Mouse (Mus musculus) heart, embryonic 11.5 days (tissue): Measurements from ENCODE around the gene Mif4gd. TPM values are rescaled to one million over a fixed set of nuclear protein-coding genes. Genes with fewer than 3 reads are reported as not detected.

ENCODE experiments used
- ATAC-seq: fragments of 200-750 bp; cut with Nextera tagmentation; replicated peaks from 2 replicates; pipeline ENCODE4 v1.8.0; 2017; ENCODE audit warnings: moderate library complexity; ENCODE audit not compliant: insufficient number of reproducible peaks, low FRiP score, low TSS enrichment
- H3K27ac ChIP-seq: fragments of 300-500 bp; sonication (generic); 2 replicates; pipeline ENCODE4 v1.5.1; 2014; ENCODE audit warnings: mild to moderate bottlenecking, low read depth, low read length
- H3K27me3 ChIP-seq: fragments of 300-500 bp; sonication (generic); 2 replicates; pipeline ENCODE4 v1.6.1; 2014; ENCODE audit warnings: mild to moderate bottlenecking, low read length, mixed read lengths; ENCODE audit not compliant: control insufficient read depth, insufficient read depth
- H3K36me3 ChIP-seq: fragments of 300-500 bp; sonication (generic); 2 replicates; pipeline ENCODE4 v1.6.1; 2014; ENCODE audit warnings: mild to moderate bottlenecking, low read length, moderate library complexity, mixed read lengths; ENCODE audit not compliant: control insufficient read depth, insufficient read depth
- H3K4me1 ChIP-seq: fragments of 300-500 bp; sonication (generic); 2 replicates; pipeline ENCODE4 v1.6.1; 2014; ENCODE audit warnings: low read length; ENCODE audit not compliant: control insufficient read depth, insufficient read depth
- H3K4me2 ChIP-seq: fragments of 300-500 bp; sonication (generic); 2 replicates; pipeline ENCODE4 v1.6.1; 2014; ENCODE audit warnings: mild to moderate bottlenecking, moderate library complexity
- H3K4me3 ChIP-seq: fragments of 300-500 bp; sonication (generic); 2 replicates; pipeline ENCODE4 v1.5.1; 2014; ENCODE audit warnings: low read depth, low read length
- H3K9ac ChIP-seq: fragments of 300-500 bp; sonication (generic); 2 replicates; pipeline ENCODE4 v1.6.1; 2014; ENCODE audit warnings: mild to moderate bottlenecking, low read depth, low read length, moderate library complexity
- H3K9me3 ChIP-seq: fragments of 300-500 bp; sonication (generic); replicated peaks from 2 replicates; pipeline ENCODE4 v1.6.1; 2016; ENCODE audit warnings: low read length; ENCODE audit not compliant: control insufficient read depth
- WGBS: fragments of 180-500 bp; shearing (Covaris S2); extraction: QIAGEN DNeasy Blood & Tissue Kit; methylation state at CpG from one replicate; pipeline ENCODE4 v1.1.7; 2014; ENCODE audit not compliant: insufficient replicate concordance; 5-methylcytosine and 5-hydroxymethylcytosine counted together
- polyA plus RNA-seq: library from polyadenylated mRNA; unstranded; fragments of >200 nt; fragmentation: Nextera tagmentation; extraction: Ambion mirVana; gene quantifications from 2 replicates; pipeline ENCODE4 v1.2.1, GENCODE M21; 2014

Mif4gd gene
- polyA plus RNA-seq, 1 experiment from 2014 or later, result 22.7 TPM

- 46% methylated on average over 16 of the region's 16 CpGs for WGBS
- H3K27ac ChIP-seq, result no peak overlapping the region
- H3K4me1 ChIP-seq, result 0 out of 2 replicates have a peak, but pooled peaks cover 4% of the 10 kb centered on the region
- H3K36me3 ChIP-seq, result no peaks in the 10 kb centered on the region
- no peak overlapping the region; the same call in 1 of the 2 replicates for H3K4me2 ChIP-seq
- no peak overlapping the region for H3K4me3 ChIP-seq
- H3K9me3 ChIP-seq, result no peaks in the 10 kb centered on the region
- no peak for ATAC-seq
- H3K9ac ChIP-seq, result no peak overlapping the region
- H3K27me3 ChIP-seq, result no peaks in the 10 kb centered on the region
Measured at GRCm38 (mm10) chr11:115630532-115631504, 18.0 kb upstream of the Mif4gd start.

- Histone ChIP-seq H3K36me3 (no peaks in the 10 kb centered on the region), H3K4me2 (no peak overlapping the region), H3K9me3 (no peaks in the 10 kb centered on the region), H3K27me3 (no peaks in the 10 kb centered on the region), H3K27ac (no peak overlapping the region), H3K4me3 (no peak overlapping the region), H3K4me1 (0 out of 2 replicates have a peak, but pooled peaks cover 4% of the 10 kb centered on the region), H3K9ac (no peak overlapping the region)
- no peak for ATAC-seq
- WGBS, result 80% methylated on average over 13 of the region's 13 CpGs
Measured at GRCm38 (mm10) chr11:115629734-115630531, 17.2 kb upstream of the Mif4gd start.

GRCm38 (mm10) chr11:115628465-115629101, 15.8 kb upstream of the Mif4gd start:
- Histone ChIP-seq H3K9ac (peak overlapping the region; percentile 30), H3K4me3 (peak overlapping the region; percentile 74), H3K4me2 (peak overlapping the region; percentile 83), H3K4me1 (0 out of 2 replicates have a peak, but pooled peaks cover 4% of the 10 kb centered on the region), H3K9me3 (no peaks in the 10 kb centered on the region), H3K27me3 (no peaks in the 10 kb centered on the region), H3K27ac (no peak overlapping the region), H3K36me3 (0 out of 2 replicates have a peak, but pooled peaks cover 2% of the 10 kb centered on the region)
- ATAC-seq, result peak; percentile 23
- WGBS, result 52% methylated on average over 13 of the region's 13 CpGs

GRCm38 (mm10) chr11:115627705-115628464, 15.1 kb upstream of the Mif4gd start, which contains the start of gene Slc25a19:
Gene Slc25a19, minus strand, starts transcription at chr11:115628295.
- no peaks in the 10 kb centered on the region for H3K27me3 ChIP-seq
- peak within 1 kb of the TSS; percentile 80 for H3K9ac ChIP-seq
- H3K36me3 ChIP-seq, result peaks cover 4% of the 10 kb centered on the region; the same call in 1 of the 2 replicates
- ATAC-seq, result peak; percentile 98
- H3K4me3 ChIP-seq, result peak within 1 kb of the TSS; percentile 74
- H3K9me3 ChIP-seq, result no peaks in the 10 kb centered on the region
- H3K4me2 ChIP-seq, result peak within 1 kb of the TSS; percentile 83
- under 1% methylated on average over 47 of the region's 47 CpGs for WGBS
- H3K27ac ChIP-seq, result peak within 1 kb of the TSS; percentile 58; the same call in 1 of the 2 replicates
- H3K4me1 ChIP-seq, result 0 out of 2 replicates have a peak, but pooled peaks cover 4% of the 10 kb centered on the region

GRCm38 (mm10) chr11:115626824-115627616, 14.3 kb upstream of the Mif4gd start:
- Histone ChIP-seq H3K4me1 (0 out of 2 replicates have a peak, but pooled peaks cover 4% of the 10 kb centered on the region), H3K4me2 (peak overlapping the region; percentile 83), H3K36me3 (peaks cover 11% of the 10 kb centered on the region), H3K27ac (no peak overlapping the region), H3K27me3 (no peaks in the 10 kb centered on the region), H3K4me3 (peak overlapping the region; percentile 74), H3K9ac (peak overlapping the region; percentile 80), H3K9me3 (no peaks in the 10 kb centered on the region)
- ATAC-seq, result no peak
- WGBS, result 49% methylated on average over 11 of the region's 11 CpGs

DNA sequence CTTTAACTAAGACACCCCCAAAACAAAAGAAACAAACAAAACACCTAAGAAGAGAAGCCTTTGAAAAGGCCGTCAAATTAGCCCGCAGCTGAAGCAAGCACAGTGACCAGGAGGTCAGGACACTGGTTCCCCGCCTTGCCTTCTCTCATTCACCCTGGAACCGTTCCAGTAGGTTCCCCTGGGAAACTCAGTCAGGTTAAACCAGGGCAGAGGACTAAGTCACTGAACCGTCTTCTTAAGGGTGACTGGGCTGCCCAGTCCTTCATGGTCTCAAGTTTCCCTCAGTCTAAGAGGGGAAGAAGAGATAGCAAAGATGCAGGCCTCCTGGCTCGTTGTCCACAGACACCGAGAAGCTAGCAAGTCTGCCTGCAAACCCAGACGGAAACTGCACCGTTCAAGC, 13.1 kb upstream of the Mif4gd start:
- H3K27me3 ChIP-seq, result no peaks in the 10 kb centered on the region
- ATAC-seq, result no peak
- WGBS, result 79% methylated on average over 9 of the region's 9 CpGs
- H3K27ac ChIP-seq, result no peak overlapping the region
- 0 out of 2 replicates have a peak, but pooled peaks cover 4% of the 10 kb centered on the region for H3K4me1 ChIP-seq
- no peak overlapping the region for H3K4me3 ChIP-seq
- no peaks in the 10 kb centered on the region for H3K9me3 ChIP-seq
- H3K36me3 ChIP-seq, result peaks cover 11% of the 10 kb centered on the region
- no peak overlapping the region for H3K9ac ChIP-seq
- no peak overlapping the region for H3K4me2 ChIP-seq

DNA sequence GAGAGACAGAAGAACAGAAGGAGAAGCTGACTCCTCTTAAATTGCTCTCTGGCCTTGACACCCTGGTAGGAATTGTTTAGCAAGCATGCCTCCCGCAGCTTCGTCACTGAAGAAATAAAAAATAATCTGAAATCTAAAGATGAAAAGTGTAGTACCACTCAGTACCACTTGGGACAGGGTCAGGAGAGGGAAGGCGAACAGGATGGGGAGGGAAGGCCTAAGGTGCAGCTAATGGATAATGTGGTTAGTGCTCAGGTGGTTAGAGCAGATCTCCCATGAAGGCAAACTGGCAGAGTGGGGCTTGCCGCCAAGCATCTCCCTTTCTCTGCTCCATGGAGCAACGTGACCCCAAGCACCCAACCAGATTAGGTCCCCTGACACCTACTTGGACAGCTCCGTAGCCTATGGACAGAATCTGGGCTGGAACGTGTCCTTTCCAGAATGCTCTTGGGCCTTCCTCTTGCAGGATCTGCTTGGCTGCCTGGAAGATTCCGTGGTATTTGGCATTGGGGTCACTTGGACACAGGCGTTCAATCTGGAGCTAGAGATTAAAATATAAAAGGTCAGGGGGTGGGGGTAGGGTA, 10.8 kb upstream of the Mif4gd start:
- Histone ChIP-seq H3K36me3 (peaks cover 11% of the 10 kb centered on the region), H3K4me3 (no peak overlapping the region), H3K27ac (no peak overlapping the region), H3K9me3 (no peaks in the 10 kb centered on the region), H3K4me2 (no peak overlapping the region), H3K4me1 (0 out of 2 replicates have a peak, but pooled peaks cover 4% of the 10 kb centered on the region), H3K27me3 (no peaks in the 10 kb centered on the region), H3K9ac (no peak overlapping the region)
- WGBS, result 75% methylated on average over 9 of the region's 9 CpGs
- no peak for ATAC-seq
